Mouse (Mus musculus) liver, embryonic 12.5 days (tissue): ENCODE measurements around the gene Dab2ip. TPM values are rescaled to one million over a fixed set of nuclear protein-coding genes. Genes with fewer than 3 reads are reported as not detected.

Experiments used
- ATAC-seq: fragments of 200-750 bp; cut with Nextera tagmentation; 2 replicates; pipeline ENCODE4 v1.8.0; 2017; ENCODE audit warnings: moderate number of reproducible peaks, mild to moderate bottlenecking, moderate library complexity
- H3K27ac ChIP-seq: fragments of 300-500 bp; sonication (generic); 2 replicates; pipeline ENCODE4 v1.5.1; 2016; ENCODE audit warnings: mild to moderate bottlenecking
- H3K27me3 ChIP-seq: fragments of 300-500 bp; sonication (generic); replicated peaks from 2 replicates; pipeline ENCODE4 v1.6.1; 2016; ENCODE audit warnings: mild to moderate bottlenecking, moderate library complexity
- H3K36me3 ChIP-seq: fragments of 300-500 bp; sonication (generic); 2 replicates; pipeline ENCODE4 v1.6.1; 2016; ENCODE audit warnings: mild to moderate bottlenecking, moderate library complexity
- H3K4me1 ChIP-seq: fragments of 300-500 bp; sonication (generic); 2 replicates; pipeline ENCODE4 v1.6.1; 2016
- H3K4me2 ChIP-seq: fragments of 300-500 bp; sonication (generic); 2 replicates; pipeline ENCODE4 v1.6.1; 2016; ENCODE audit warnings: mild to moderate bottlenecking, moderate library complexity
- H3K4me3 ChIP-seq: fragments of 300-500 bp; sonication (generic); 2 replicates; pipeline ENCODE4 v1.5.1; 2016; ENCODE audit warnings: mild to moderate bottlenecking, moderate library complexity
- H3K9ac ChIP-seq: fragments of 300-500 bp; sonication (generic); 2 replicates; pipeline ENCODE4 v1.6.1; 2016; ENCODE audit warnings: mild to moderate bottlenecking, moderate library complexity
- H3K9me3 ChIP-seq: fragments of 300-500 bp; sonication (generic); replicated peaks from 2 replicates; pipeline ENCODE4 v1.6.1; 2016; ENCODE audit warnings: mild to moderate bottlenecking, moderate library complexity
- WGBS: fragments of 180-500 bp; shearing (Covaris S2); methylation state at CpG from one replicate; pipeline ENCODE4 v1.1.7; 2016; ENCODE audit not compliant: insufficient replicate concordance; 5-methylcytosine and 5-hydroxymethylcytosine counted together
- polyA plus RNA-seq: library from polyadenylated mRNA; unstranded; fragments of >200 nt; fragmentation: Nextera tagmentation; extraction: Ambion mirVana; gene quantifications from 2 replicates; pipeline ENCODE4 v1.2.1, GENCODE M21; 2016

Dab2ip gene
- polyA plus RNA-seq, 1 experiment from 2014 or later: 8.6 TPM

DNA sequence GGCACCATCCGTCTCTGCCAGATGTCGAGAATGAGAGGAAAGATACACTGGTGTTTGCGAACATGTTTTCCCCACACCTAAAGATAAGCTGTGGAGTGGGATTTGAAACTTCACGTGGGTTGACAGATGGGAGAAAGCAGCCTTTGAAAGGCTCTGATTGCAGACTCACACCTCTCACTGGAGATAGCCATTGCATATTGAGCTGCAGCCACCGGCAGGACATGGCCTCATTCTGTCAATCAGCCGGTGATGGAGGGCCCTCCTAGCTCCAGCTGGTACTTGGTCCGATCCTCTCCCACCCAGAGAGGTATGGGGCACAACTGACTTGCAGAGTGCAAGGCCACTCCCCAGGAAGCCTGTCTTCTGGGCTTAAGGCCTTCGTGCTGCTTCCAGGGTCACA, 202.3 kb downstream of the Dab2ip start:
- Histone ChIP-seq H3K36me3 (no peaks in the 10 kb centered on the region), H3K4me2 (no peak overlapping the region), H3K27ac (no peak overlapping the region), H3K9ac (no peak overlapping the region), H3K9me3 (no peaks in the 10 kb centered on the region), H3K4me3 (no peak overlapping the region), H3K27me3 (no peaks in the 10 kb centered on the region), H3K4me1 (no peaks in the 10 kb centered on the region)
- ATAC-seq: no peak
- WGBS: 47% methylated on average over 8 of the region's 8 CpGs

- Histone ChIP-seq H3K27ac (no peak overlapping the region), H3K36me3 (no peaks in the 10 kb centered on the region), H3K9ac (no peak overlapping the region), H3K4me1 (no peaks in the 10 kb centered on the region), H3K4me2 (no peak overlapping the region), H3K4me3 (no peak overlapping the region), H3K27me3 (no peaks in the 10 kb centered on the region), H3K9me3 (no peaks in the 10 kb centered on the region)
- no peak for ATAC-seq
Measured at GRCm38 (mm10) chr2:35760867-35761266, 202.8 kb downstream of the Dab2ip start.

DNA sequence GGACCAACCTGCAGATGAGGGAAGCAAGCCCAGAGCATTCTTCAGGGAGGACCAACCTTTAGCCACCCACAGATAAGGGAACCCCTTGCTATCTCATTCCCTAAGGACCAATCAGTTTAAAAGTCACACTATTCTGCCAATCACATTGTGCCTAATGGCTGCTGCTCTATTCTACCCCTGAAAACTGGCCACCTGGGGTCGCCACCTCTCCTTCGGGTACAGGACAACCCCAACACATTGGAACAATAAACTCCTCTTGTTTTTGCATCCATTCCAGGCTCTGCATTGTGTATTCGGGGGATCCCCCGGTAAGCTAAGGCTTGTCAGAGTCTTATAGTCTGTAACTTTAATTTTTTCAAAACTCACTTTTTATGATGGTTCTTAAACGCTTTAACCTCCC, 203.4 kb downstream of the Dab2ip start:
- no peak for ATAC-seq
- H3K27me3 ChIP-seq: 0 out of 2 replicates have a peak, but pooled peaks cover 3% of the 10 kb centered on the region
- H3K4me1 ChIP-seq: no peaks in the 10 kb centered on the region
- no peaks in the 10 kb centered on the region for H3K9me3 ChIP-seq
- H3K9ac ChIP-seq: no peak overlapping the region
- H3K27ac ChIP-seq: no peak overlapping the region
- H3K4me3 ChIP-seq: no peak overlapping the region
- H3K36me3 ChIP-seq: no peaks in the 10 kb centered on the region
- 71% methylated on average over 5 of the region's 5 CpGs for WGBS
- no peak overlapping the region for H3K4me2 ChIP-seq

- Histone ChIP-seq H3K27me3 (peaks cover 12% of the 10 kb centered on the region; the same call in 1 of the 2 replicates), H3K4me1 (0 out of 2 replicates have a peak, but pooled peaks cover 9% of the 10 kb centered on the region), H3K27ac (no peak overlapping the region), H3K36me3 (no peaks in the 10 kb centered on the region), H3K9me3 (no peaks in the 10 kb centered on the region), H3K9ac (no peak overlapping the region), H3K4me2 (no peak overlapping the region), H3K4me3 (no peak overlapping the region)
- no peak for ATAC-seq
- 70% methylated on average over 7 of the region's 7 CpGs for WGBS
Measured at GRCm38 (mm10) chr2:35763818-35764217, 205.8 kb downstream of the Dab2ip start.

DNA sequence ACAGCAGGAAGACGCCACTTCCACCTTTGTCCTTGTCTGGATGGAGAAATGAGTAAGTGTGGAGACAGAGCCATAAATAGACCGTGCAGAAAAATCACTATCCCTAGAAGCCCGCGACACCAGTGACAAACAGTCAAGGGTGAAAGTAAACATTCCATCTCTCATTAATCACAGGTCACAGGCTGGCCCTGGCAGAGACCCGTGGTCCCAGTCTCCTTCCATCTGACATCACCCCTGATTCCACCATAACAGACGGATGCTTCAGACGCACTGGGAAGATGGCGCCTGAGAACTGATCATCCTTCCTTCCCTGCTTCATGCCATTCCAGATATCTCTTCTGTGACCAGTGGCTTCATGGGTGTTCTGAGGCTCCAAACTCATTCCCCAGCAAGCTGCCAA, 206.3 kb downstream of the Dab2ip start:
- no peak for ATAC-seq
- Histone ChIP-seq H3K9me3 (no peaks in the 10 kb centered on the region), H3K9ac (no peak overlapping the region), H3K36me3 (no peaks in the 10 kb centered on the region), H3K27ac (no peak overlapping the region), H3K4me3 (no peak overlapping the region), H3K4me2 (no peak overlapping the region), H3K4me1 (0 out of 2 replicates have a peak, but pooled peaks cover 12% of the 10 kb centered on the region), H3K27me3 (peaks cover 12% of the 10 kb centered on the region; the same call in 1 of the 2 replicates)
- 61% methylated on average over 8 of the region's 8 CpGs for WGBS

- no peaks in the 10 kb centered on the region for H3K36me3 ChIP-seq
- no peak overlapping the region for H3K9ac ChIP-seq
- no peaks in the 10 kb centered on the region for H3K9me3 ChIP-seq
- no peak for ATAC-seq
- 0 out of 2 replicates have a peak, but pooled peaks cover 12% of the 10 kb centered on the region for H3K4me1 ChIP-seq
- peaks cover 12% of the 10 kb centered on the region; the same call in 1 of the 2 replicates for H3K27me3 ChIP-seq
- no peak overlapping the region for H3K4me3 ChIP-seq
- H3K27ac ChIP-seq: no peak overlapping the region
- no peak overlapping the region for H3K4me2 ChIP-seq
- WGBS: 37% methylated on average over 14 of the region's 14 CpGs
Measured at GRCm38 (mm10) chr2:35767834-35768537, 209.9 kb downstream of the Dab2ip start.

DNA sequence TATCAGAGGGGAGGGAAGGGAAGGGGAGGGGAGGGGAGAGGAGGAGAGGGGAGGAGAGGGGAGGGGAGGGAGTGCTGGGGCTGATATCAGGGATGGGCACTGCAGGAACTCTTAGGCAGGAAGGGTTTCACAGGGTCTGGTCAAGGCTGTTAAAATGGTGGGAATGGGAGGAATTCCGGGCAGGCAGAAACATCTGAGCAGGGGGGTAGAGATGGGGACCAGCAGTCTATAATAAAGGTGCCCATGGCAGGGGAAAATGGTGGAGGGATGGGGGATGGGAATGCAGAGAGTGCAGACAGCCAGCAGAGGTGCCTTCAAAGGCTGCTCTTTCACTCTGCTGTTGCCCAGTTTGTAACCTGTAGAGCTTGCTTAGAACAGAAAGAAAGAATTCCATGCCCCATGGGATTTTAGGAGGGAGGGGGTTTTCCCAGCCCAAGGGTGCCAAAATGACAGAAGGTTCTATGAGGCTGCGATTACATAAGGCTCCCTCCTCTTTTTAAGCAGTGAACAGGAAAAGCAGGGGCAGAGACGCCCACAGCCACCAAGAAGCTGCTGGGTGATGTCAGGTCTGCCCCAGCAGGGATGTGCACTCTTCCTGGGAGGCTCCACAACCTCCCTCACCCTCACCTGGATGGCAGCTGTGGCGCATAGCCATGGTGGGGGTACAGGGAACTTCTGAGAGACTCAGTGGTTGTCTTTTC, 210.6 kb downstream of the Dab2ip start:
- H3K36me3 ChIP-seq: no peaks in the 10 kb centered on the region
- H3K4me3 ChIP-seq: no peak overlapping the region
- H3K27ac ChIP-seq: no peak overlapping the region
- 0 out of 2 replicates have a peak, but pooled peaks cover 12% of the 10 kb centered on the region for H3K4me1 ChIP-seq
- 0 out of 2 replicates have a peak, but pooled peaks have one; percentile 37 for ATAC-seq
- peaks cover 12% of the 10 kb centered on the region; the same call in 1 of the 2 replicates for H3K27me3 ChIP-seq
- no peaks in the 10 kb centered on the region for H3K9me3 ChIP-seq
- no peak overlapping the region for H3K4me2 ChIP-seq
- WGBS: 23% methylated on average over 4 of the region's 4 CpGs
- no peak overlapping the region for H3K9ac ChIP-seq

GRCm38 (mm10) chr2:35769398-35769797, 211.3 kb downstream of the Dab2ip start:
- H3K27ac ChIP-seq: no peak overlapping the region
- WGBS: 64% methylated on average over 12 of the region's 12 CpGs
- peaks cover 12% of the 10 kb centered on the region; the same call in 1 of the 2 replicates for H3K27me3 ChIP-seq
- H3K4me2 ChIP-seq: no peak overlapping the region
- H3K9ac ChIP-seq: no peak overlapping the region
- no peaks in the 10 kb centered on the region for H3K36me3 ChIP-seq
- H3K9me3 ChIP-seq: no peaks in the 10 kb centered on the region
- H3K4me3 ChIP-seq: no peak overlapping the region
- 0 out of 2 replicates have a peak, but pooled peaks cover 12% of the 10 kb centered on the region for H3K4me1 ChIP-seq
- no peak for ATAC-seq

- Histone ChIP-seq H3K9ac (no peak overlapping the region), H3K27ac (no peak overlapping the region), H3K4me3 (no peak overlapping the region), H3K4me2 (no peak overlapping the region), H3K9me3 (no peaks in the 10 kb centered on the region), H3K4me1 (0 out of 2 replicates have a peak, but pooled peaks cover 12% of the 10 kb centered on the region), H3K27me3 (peaks cover 12% of the 10 kb centered on the region; the same call in 1 of the 2 replicates), H3K36me3 (no peaks in the 10 kb centered on the region)
- ATAC-seq: no peak
- WGBS: 64% methylated on average over 2 of the region's 2 CpGs
Measured at GRCm38 (mm10) chr2:35770541-35770940, 212.5 kb downstream of the Dab2ip start.

DNA sequence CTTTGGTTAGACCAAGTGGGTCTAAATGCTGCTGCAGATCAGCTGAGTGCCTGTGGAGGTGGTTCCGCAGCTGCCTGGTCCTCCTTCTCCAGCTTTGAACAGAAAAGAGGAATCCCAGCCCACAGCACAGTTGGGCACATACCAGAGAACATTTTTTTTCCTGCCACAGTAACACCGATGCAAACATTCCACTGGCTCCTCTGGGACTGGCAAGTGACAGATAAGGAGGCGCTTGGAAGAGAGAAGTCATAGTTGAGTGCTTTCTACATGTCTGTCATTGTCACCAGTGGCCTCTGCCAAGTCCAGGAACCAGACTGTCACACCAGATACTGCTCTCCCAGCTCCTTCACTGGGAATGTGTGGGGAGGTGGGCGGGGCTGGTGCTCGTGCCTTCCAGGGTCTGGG, 217.6 kb downstream of the Dab2ip start:
- no peak overlapping the region for H3K4me3 ChIP-seq
- no peaks in the 10 kb centered on the region for H3K36me3 ChIP-seq
- ATAC-seq: no peak
- H3K4me1 ChIP-seq: no peaks in the 10 kb centered on the region
- no peak overlapping the region for H3K4me2 ChIP-seq
- WGBS: 38% methylated on average over 5 of the region's 5 CpGs
- 0 out of 2 replicates have a peak, but pooled peaks cover 3% of the 10 kb centered on the region for H3K27me3 ChIP-seq
- no peak overlapping the region for H3K27ac ChIP-seq
- H3K9me3 ChIP-seq: no peaks in the 10 kb centered on the region
- H3K9ac ChIP-seq: no peak overlapping the region

DNA sequence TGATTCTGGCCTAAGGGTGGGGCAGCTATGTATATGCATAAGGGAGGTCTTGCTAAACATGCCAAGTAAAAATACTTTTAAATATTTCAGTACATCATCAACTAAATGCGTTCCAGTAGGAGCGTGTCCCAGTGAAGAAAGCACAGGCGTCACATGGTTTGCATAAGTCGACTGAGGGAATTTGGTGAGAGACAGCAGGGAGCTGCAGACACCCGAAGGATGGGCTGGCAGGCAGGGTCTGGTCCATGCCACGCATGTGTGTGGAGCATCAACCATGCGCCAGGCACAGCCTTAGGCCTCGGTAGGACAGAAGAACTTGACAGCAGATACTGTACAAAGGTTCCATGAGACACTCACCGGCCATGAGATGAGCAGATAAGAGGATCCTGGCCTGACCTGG, 218.9 kb downstream of the Dab2ip start:
- H3K27ac ChIP-seq: no peak overlapping the region
- 66% methylated on average over 9 of the region's 9 CpGs for WGBS
- H3K4me2 ChIP-seq: no peak overlapping the region
- no peak for ATAC-seq
- no peaks in the 10 kb centered on the region for H3K4me1 ChIP-seq
- H3K9me3 ChIP-seq: no peaks in the 10 kb centered on the region
- H3K36me3 ChIP-seq: no peaks in the 10 kb centered on the region
- H3K9ac ChIP-seq: no peak overlapping the region
- H3K4me3 ChIP-seq: no peak overlapping the region; the same call in 1 of the 2 replicates
- H3K27me3 ChIP-seq: 0 out of 2 replicates have a peak, but pooled peaks cover 3% of the 10 kb centered on the region

- no peak for ATAC-seq
- Histone ChIP-seq H3K27me3 (0 out of 2 replicates have a peak, but pooled peaks cover 13% of the 10 kb centered on the region), H3K36me3 (no peaks in the 10 kb centered on the region), H3K4me3 (no peak overlapping the region), H3K27ac (no peak overlapping the region), H3K4me2 (no peak overlapping the region), H3K9ac (no peak overlapping the region), H3K4me1 (no peaks in the 10 kb centered on the region), H3K9me3 (no peaks in the 10 kb centered on the region)
- 79% methylated on average over 5 of the region's 5 CpGs for whole genome bisulfite sequencing
Measured at GRCm38 (mm10) chr2:35779266-35779665, 221.2 kb downstream of the Dab2ip start.
